Mouse (Mus musculus): ENCODE measurements around the gene Cdkn2b.

Cdkn2b gene

GRCm38 (mm10) chr4:89310491-89311254 is at the start of gene Cdkn2b:
Gene Cdkn2b (minus strand): TSS chr4:89311039.
- ChIA-PET POLR2A (interaction anchor here (0.6 to 1.9 kb wide), 29 partner anchors 9 to 168 kb away, joined by 3 to 33 read pairs (median 4); partner anchors contain the start of gene Cdkn2a (in 3 of the 4)), CTCF (interaction anchor here (0.5 to 3.1 kb wide), 32 partner anchors 11 to 997 kb away, joined by 3 to 15 read pairs (median 3); partner anchors contain the start of genes Cdkn2a (in 3 of the 4) and Mtap (in 1 of the 4))

GRCm38 (mm10) chr4:89360349-89360748 is 49.5 kb upstream of the Cdkn2b start:
- POLR2A ChIA-PET, result interaction anchor here in 1 of 4 experiments (0.6 kb wide), 1 partner anchor 13 kb away, joined by 3 read pairs; no protein-coding TSS in a partner anchor
- CTCF ChIA-PET, result interaction anchor here in 1 of 4 experiments (0.7 kb wide), 1 partner anchor 50 kb away, joined by 3 read pairs; the partner anchor contains the start of gene Cdkn2b

GRCm38 (mm10) chr4:89359506-89359905 is 48.7 kb upstream of the Cdkn2b start:
- ChIA-PET CTCF (interaction anchor here in 1 of 4 experiments (1.5 kb wide), 1 partner anchor 49 kb away, joined by 3 read pairs; the partner anchor contains the start of gene Cdkn2b), POLR2A (no interaction called here)

GRCm38 (mm10) chr4:89353935-89354334 is 43.1 kb upstream of the Cdkn2b start:
- POLR2A ChIA-PET, result interaction anchor here in 1 of 4 experiments (1.4 kb wide), 1 partner anchor 43 kb away, joined by 4 read pairs; the partner anchor contains the start of gene Cdkn2b
- CTCF ChIA-PET, result no interaction called here

GRCm38 (mm10) chr4:89353071-89353582 is 42.3 kb upstream of the Cdkn2b start:
- POLR2A ChIA-PET, result interaction anchor here in 2 of 4 experiments (1.4 kb wide), 2 partner anchors 42 to 43 kb away, joined by 3 to 4 read pairs; partner anchors contain the start of gene Cdkn2b (in 2 of the 2)
- CTCF ChIA-PET, result interaction anchor here in 2 of 4 experiments (0.6 to 0.8 kb wide), 2 partner anchors 59 to 179 kb away, joined by 3 to 4 read pairs; partner anchors contain the start of gene Cdkn2a (in 1 of the 2)

- ChIA-PET CTCF (interaction anchor here in 2 of 4 experiments (0.6 to 1.6 kb wide), 4 partner anchors 33 to 646 kb away, joined by 3 to 6 read pairs (median 4); no protein-coding TSS in a partner anchor), POLR2A (interaction anchor here in 3 of 4 experiments (0.5 to 3.7 kb wide), 8 partner anchors 11 to 630 kb away, joined by 3 to 12 read pairs (median 4); partner anchors contain the start of genes Cdkn2a (in 2 of the 3), Cdkn2b (in 2 of the 3) and Gm26566 (in 1 of the 3))
Measured at GRCm38 (mm10) chr4:89351474-89351873, 40.6 kb upstream of the Cdkn2b start.

GRCm38 (mm10) chr4:89350938-89351451 is 40.2 kb upstream of the Cdkn2b start:
- POLR2A ChIA-PET, result interaction anchor here in 2 of 4 experiments (0.6 to 3.7 kb wide), 8 partner anchors 12 to 56 kb away, joined by 3 to 12 read pairs (median 4); partner anchors contain the start of genes Cdkn2a (in 2 of the 2) and Cdkn2b (in 2 of the 2)
- CTCF ChIA-PET, result interaction anchor here in 1 of 4 experiments (0.6 to 1.6 kb wide), 3 partner anchors 34 to 206 kb away, joined by 4 to 5 read pairs (median 4); partner anchors contain the start of gene Cdkn2b

- POLR2A ChIA-PET, result interaction anchor here in 3 of 4 experiments (1.0 to 3.7 kb wide), 8 partner anchors 39 to 56 kb away, joined by 3 to 12 read pairs (median 4); partner anchors contain the start of genes Cdkn2b (in 2 of the 3) and Cdkn2a (in 1 of the 3)
Measured at GRCm38 (mm10) chr4:89350391-89350790, 39.6 kb upstream of the Cdkn2b start.

GRCm38 (mm10) chr4:89348842-89349241 is 38.0 kb upstream of the Cdkn2b start:
- ChIA-PET CTCF (interaction anchor here in 1 of 4 experiments (1.6 kb wide), 1 partner anchor 38 kb away, joined by 5 read pairs; the partner anchor contains the start of gene Cdkn2b), POLR2A (interaction anchor here in 2 of 4 experiments (0.7 to 1.7 kb wide), 4 partner anchors 38 to 76 kb away, joined by 3 to 10 read pairs (median 4); partner anchors contain the start of genes Cdkn2a (in 1 of the 2) and Cdkn2b (in 1 of the 2))

More at GRCm38 (mm10) chr4:89350391-89350790, 39.6 kb upstream of the Cdkn2b start:
- CTCF ChIA-PET, result interaction anchor here in 2 of 4 experiments (0.7 to 1.6 kb wide), 3 partner anchors 40 to 412 kb away, joined by 3 to 5 read pairs (median 4); partner anchors contain the start of gene Cdkn2b (in 1 of the 2)

GRCm38 (mm10) chr4:89313461-89313860 is 2.6 kb upstream of the Cdkn2b start:
- ChIA-PET POLR2A (interaction anchor here in 1 of 4 experiments (0.7 kb wide), 2 partner anchors 38 to 379 kb away, joined by 3 to 5 read pairs; no protein-coding TSS in a partner anchor), CTCF (interaction anchor here in 1 of 4 experiments (0.6 kb wide), 1 partner anchor 79 kb away, joined by 3 read pairs; no protein-coding TSS in a partner anchor)

- ChIA-PET CTCF (interaction anchor here (0.5 to 3.1 kb wide), 14 partner anchors 10 to 996 kb away, joined by 3 to 15 read pairs (median 3); partner anchors contain the start of gene Cdkn2a (in 2 of the 4)), POLR2A (interaction anchor here in 3 of 4 experiments (1.3 to 1.9 kb wide), 8 partner anchors 12 to 131 kb away, joined by 3 to 33 read pairs (median 6); partner anchors contain the start of gene Cdkn2a (in 2 of the 3))
Measured at GRCm38 (mm10) chr4:89309996-89310395, 843 bp downstream of the Cdkn2b start.

- ChIA-PET POLR2A (interaction anchor here in 3 of 4 experiments (0.6 to 4.1 kb wide), 5 partner anchors 8 to 585 kb away, joined by 4 to 33 read pairs (median 5); partner anchors contain the start of gene Cdkn2a (in 2 of the 3)), CTCF (interaction anchor here in 1 of 4 experiments (2.4 kb wide), 1 partner anchor 13 kb away, joined by 7 read pairs; the partner anchor contains the start of gene Cdkn2a)
Measured at GRCm38 (mm10) chr4:89308001-89308400, 2.8 kb downstream of the Cdkn2b start.

- CTCF ChIA-PET, result interaction anchor here in 3 of 4 experiments (0.6 to 2.4 kb wide), 4 partner anchors 12 to 550 kb away, joined by 3 to 7 read pairs (median 4); partner anchors contain the start of gene Cdkn2a (in 1 of the 3)
- POLR2A ChIA-PET, result interaction anchor here (0.6 to 4.1 kb wide), 11 partner anchors 8 to 171 kb away, joined by 3 to 33 read pairs (median 4); partner anchors contain the start of gene Cdkn2a (in 3 of the 4)
Measured at GRCm38 (mm10) chr4:89306798-89307365, 4.0 kb downstream of the Cdkn2b start.

- CTCF ChIA-PET, result interaction anchor here in 2 of 4 experiments (0.6 to 1.2 kb wide), 2 partner anchors 161 to 179 kb away, joined by 3 to 6 read pairs; no protein-coding TSS in a partner anchor
- POLR2A ChIA-PET, result interaction anchor here in 2 of 4 experiments (0.9 to 4.1 kb wide), 4 partner anchors 10 to 45 kb away, joined by 3 to 23 read pairs (median 6); partner anchors contain the start of gene Cdkn2a (in 1 of the 2)
Measured at GRCm38 (mm10) chr4:89305691-89306090, 5.1 kb downstream of the Cdkn2b start.

- CTCF ChIA-PET, result interaction anchor here in 1 of 4 experiments (0.8 kb wide), 1 partner anchor 9 kb away, joined by 3 read pairs; the partner anchor contains the start of gene Cdkn2a
- POLR2A ChIA-PET, result interaction anchor here in 3 of 4 experiments (0.7 to 2.4 kb wide), 6 partner anchors 8 to 366 kb away, joined by 3 to 15 read pairs (median 4); partner anchors contain the start of gene Cdkn2a (in 1 of the 3)
Measured at GRCm38 (mm10) chr4:89303281-89303995, 7.4 kb downstream of the Cdkn2b start.

GRCm38 (mm10) chr4:89302129-89302528 is 8.7 kb downstream of the Cdkn2b start:
- POLR2A ChIA-PET, result interaction anchor here in 1 of 4 experiments (0.7 kb wide), 1 partner anchor 11 kb away, joined by 3 read pairs; no protein-coding TSS in a partner anchor
- CTCF ChIA-PET, result no interaction called here

Measured in embryonic stem cell, embryonic (primary cell).